Mouse (Mus musculus) MEL (cell line): Measurements from ENCODE around the gene Lrrc3b. TPM values are rescaled to one million over a fixed set of nuclear protein-coding genes. Genes with fewer than 3 reads are reported as not detected.

Experiments used
- DNase-seq: peaks from one replicate; pipeline ENCODE4 v3.0.0; 2011; ENCODE audit warnings: low read depth, low spot score
- H3K27ac ChIP-seq: 2 replicates; pipeline ENCODE4 v1.5.1; 2012; ENCODE audit warnings: low read depth, mild to moderate bottlenecking, control low read depth, low read length, moderate library complexity; ENCODE audit not compliant: control insufficient read depth
- H3K27me3 ChIP-seq, 2 experiments: fragments of 150-350 bp in 1 of 2; sonication (generic) in 1 of 2; 2 replicates each; pipeline ENCODE4 v1.6.1; 2012; ENCODE audit warnings: low read length in 2 of 2, mild to moderate bottlenecking in 2 of 2, improper control_type of control experiment in 1 of 2, moderate library complexity in 1 of 2; ENCODE audit not compliant: insufficient read depth in 2 of 2, control insufficient read depth in 1 of 2
- H3K36me3 ChIP-seq, 2 experiments: 2 replicates each; pipeline ENCODE4 v1.6.1; 2012 to 2014; ENCODE audit warnings: low read length in 2 of 2, improper control_type of control experiment in 1 of 2, inconsistent platforms in 1 of 2, mild to moderate bottlenecking in 1 of 2; ENCODE audit not compliant: insufficient read depth in 2 of 2, control insufficient read depth in 1 of 2
- H3K4me1 ChIP-seq, 2 experiments: fragments of 150-350 bp in 1 of 2; sonication (generic) in 1 of 2; 2 replicates each; pipeline ENCODE4 v1.6.1; 2012; ENCODE audit warnings: low read length in 2 of 2, improper control_type of control experiment in 1 of 2, mild to moderate bottlenecking in 1 of 2; ENCODE audit not compliant: insufficient read depth in 2 of 2, control insufficient read depth in 1 of 2
- H3K4me3 ChIP-seq, 2 experiments: fragments of 150-350 bp in 1 of 2; sonication (generic) in 1 of 2; 2 replicates each; pipeline ENCODE4 v1.5.1; 2012; ENCODE audit warnings: low read depth in 2 of 2, low read length in 2 of 2, mild to moderate bottlenecking in 2 of 2, moderate library complexity in 2 of 2, control low read depth in 1 of 2, improper control_type of control experiment in 1 of 2; ENCODE audit not compliant: control insufficient read depth in 1 of 2, insufficient read depth in 1 of 2
- H3K79me2 ChIP-seq: 2 replicates; pipeline ENCODE4 v1.6.1; 2012; ENCODE audit warnings: mild to moderate bottlenecking, low read length, moderate library complexity; ENCODE audit not compliant: control insufficient read depth, poor library complexity, insufficient read depth
- H3K9ac ChIP-seq: 2 replicates; pipeline ENCODE4 v1.6.1; 2012; ENCODE audit warnings: low read depth, mild to moderate bottlenecking, control low read depth, low read length, moderate library complexity; ENCODE audit not compliant: control insufficient read depth, poor library complexity, severe bottlenecking
- H3K9me3 ChIP-seq: fragments of 150-350 bp; sonication (generic); replicated peaks from 2 replicates; pipeline ENCODE4 v1.6.1; 2012; ENCODE audit warnings: mild to moderate bottlenecking, low read length, improper control_type of control experiment, moderate library complexity; ENCODE audit not compliant: insufficient read depth
- GABPA ChIP-seq: IDR thresholded peaks from 2 replicates; pipeline ENCODE4 v1.6.1; 2012; ENCODE audit warnings: low read depth, mild to moderate bottlenecking, inconsistent platforms, low read length, improper control_type of control experiment, moderate library complexity
- HCFC1 ChIP-seq: IDR thresholded peaks from 2 replicates; pipeline ENCODE4 v1.6.1; 2012; ENCODE audit warnings: low read depth, mild to moderate bottlenecking, inconsistent platforms, low read length, improper control_type of control experiment, moderate library complexity
- JUND ChIP-seq: IDR thresholded peaks from 2 replicates; pipeline ENCODE4 v1.6.1; 2011; ENCODE audit warnings: low read depth, mild to moderate bottlenecking, improper control_type of control experiment, low read length
- KAT2A ChIP-seq: conservative IDR thresholded peaks from 2 replicates; pipeline ENCODE4 v1.6.1; 2012; ENCODE audit warnings: low read depth, low read length, improper control_type of control experiment, inconsistent platforms
- MAX ChIP-seq: IDR thresholded peaks from 2 replicates; pipeline ENCODE4 v1.6.1; 2011; ENCODE audit warnings: low read length, improper control_type of control experiment
- MYC ChIP-seq: IDR thresholded peaks from 2 replicates; pipeline ENCODE4 v1.6.1; 2011; ENCODE audit warnings: low read depth, mild to moderate bottlenecking, low read length, improper control_type of control experiment, moderate library complexity
- POLR2A ChIP-seq, 2 experiments: IDR thresholded peaks; 2 replicates each; pipeline ENCODE4 v1.6.1; 2011 to 2012; ENCODE audit warnings: low read length in 2 of 2, mild to moderate bottlenecking in 2 of 2, control low read depth in 1 of 2, improper control_type of control experiment in 1 of 2, low read depth in 1 of 2, moderate library complexity in 1 of 2; ENCODE audit not compliant: control insufficient read depth in 1 of 2, insufficient read depth in 1 of 2, poor library complexity in 1 of 2
- POLR2AphosphoS2 ChIP-seq: IDR thresholded peaks from 2 replicates; pipeline ENCODE4 v1.6.1; 2011; ENCODE audit warnings: low read length, improper control_type of control experiment
- SIN3A ChIP-seq: IDR thresholded peaks from 2 replicates; pipeline ENCODE4 v1.6.1; 2012; ENCODE audit warnings: low read length, improper control_type of control experiment, inconsistent platforms
- SMC3 ChIP-seq: IDR thresholded peaks from 2 replicates; pipeline ENCODE4 v1.6.1; 2011; ENCODE audit warnings: low read depth, low read length, improper control_type of control experiment
- TAL1 ChIP-seq: IDR thresholded peaks from 2 replicates; pipeline ENCODE4 v1.6.1; 2012; ENCODE audit warnings: mild to moderate bottlenecking, inconsistent platforms, low read length, moderate library complexity, mixed read lengths
- TCF12 ChIP-seq: IDR thresholded peaks from 2 replicates; pipeline ENCODE4 v1.6.1; 2014; ENCODE audit warnings: low read depth, mild to moderate bottlenecking, inconsistent platforms, low read length, improper control_type of control experiment, moderate library complexity
- USF2 ChIP-seq, 2 experiments: IDR thresholded peaks; 2 replicates each; pipeline ENCODE4 v1.6.1; 2011 to 2012; ENCODE audit warnings: improper control_type of control experiment in 2 of 2, low read length in 2 of 2, borderline replicate concordance in 1 of 2, inconsistent platforms in 1 of 2, low read depth in 1 of 2, mild to moderate bottlenecking in 1 of 2; ENCODE audit not compliant: insufficient read depth in 1 of 2
- polyA plus RNA-seq, 2 experiments: library from polyadenylated mRNA; stranded (reverse) in 1 of 2; unstranded in 1 of 2; fragments of >175 nt in 1 of 2; fragments of >200 nt in 1 of 2; gene quantifications; 2 replicates each; pipeline versions ENCODE4 v1.2.1 to v1.2.4; 2012; ENCODE audit warnings: low replicate concordance in 2 of 2, low read depth in 1 of 2; ENCODE audit not compliant: insufficient read length in 2 of 2, insufficient read depth in 1 of 2, missing spikeins in 1 of 2
- total RNA-seq: library from RNA; depleted of rRNA; stranded (reverse); fragments of 300-350 nt; gene quantifications from 2 replicates; pipeline ENCODE4 v1.2.3, GENCODE M21; 2012

Gene Lrrc3b
- total and polyA plus RNA-seq, 3 experiments = not detected

DNA sequence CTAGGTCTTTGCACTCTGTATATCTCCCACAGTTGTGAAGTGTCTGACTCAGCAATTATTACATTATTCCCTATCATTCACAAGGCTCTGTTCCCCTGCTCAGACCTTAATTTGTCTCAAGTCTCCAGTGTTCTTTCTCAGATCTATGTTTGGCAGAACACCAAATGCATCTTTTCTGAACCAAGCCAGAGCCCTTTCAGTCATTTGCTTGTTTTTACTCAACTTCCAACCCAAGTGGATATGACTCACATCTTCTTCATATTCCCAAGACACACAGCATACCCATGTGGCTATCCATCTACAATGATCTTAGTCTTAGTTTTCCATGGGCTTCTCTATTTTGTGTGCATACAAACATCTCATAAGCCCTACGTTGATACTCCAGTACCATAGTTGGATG, 17.2 kb downstream of the Lrrc3b start:
- H3K9me3 ChIP-seq = no peaks in the 10 kb centered on the region
- no peak overlapping the region for H3K4me3 ChIP-seq
- no peaks in the 10 kb centered on the region for H3K4me1 ChIP-seq
- H3K36me3 ChIP-seq = no peaks in the 10 kb centered on the region
- no peak for DNase-seq
- TF ChIP-seq KAT2A (no peak), HCFC1 (no peak), POLR2AphosphoS2 (no peak)
- no peaks in the 10 kb centered on the region for H3K79me2 ChIP-seq
- H3K27me3 ChIP-seq = no peaks in the 10 kb centered on the region
- H3K9ac ChIP-seq = no peak overlapping the region
- H3K27ac ChIP-seq = no peak overlapping the region

DNA sequence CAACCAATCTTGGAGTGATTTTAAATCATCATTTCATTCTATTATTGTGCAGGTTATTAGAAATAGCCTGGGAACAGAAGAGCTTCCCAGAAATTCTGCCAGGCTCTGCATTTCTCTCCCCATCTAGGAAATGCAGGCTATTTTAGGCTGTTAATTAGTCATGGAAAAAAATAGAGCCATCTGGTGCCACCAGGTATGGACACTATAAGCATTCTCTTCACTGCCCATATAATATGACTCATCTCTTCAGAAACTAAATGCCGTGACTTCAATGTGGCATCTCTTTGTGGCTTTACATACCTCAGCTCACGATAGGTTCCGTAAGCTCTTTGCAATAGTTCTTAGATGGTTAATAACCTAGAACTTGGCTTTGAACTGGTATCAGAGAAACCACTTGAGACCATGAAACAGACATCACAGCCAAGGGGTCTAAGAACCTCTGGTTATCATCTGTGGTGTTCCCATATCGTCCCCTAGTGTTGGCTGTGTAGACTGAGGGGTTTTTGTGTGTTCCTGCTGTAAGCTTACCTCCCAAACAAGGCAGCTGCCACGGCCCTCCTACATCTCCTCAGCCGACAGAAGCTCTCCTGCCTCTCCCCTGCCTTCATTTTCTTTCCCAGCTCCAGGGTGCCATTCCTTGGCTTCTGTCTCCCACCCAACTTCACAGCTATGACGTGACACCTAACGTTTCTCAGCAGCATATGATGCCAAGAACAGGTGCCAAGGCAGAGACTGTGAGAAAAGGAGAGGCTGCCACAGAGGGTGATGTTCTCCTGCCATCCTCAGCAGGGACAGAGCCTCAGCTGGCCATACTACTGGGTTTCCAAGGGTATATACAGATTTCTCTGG, 27.9 kb downstream of the Lrrc3b start:
- Histone ChIP-seq H3K9ac (no peak overlapping the region), H3K79me2 (no peaks in the 10 kb centered on the region), H3K36me3 (no peaks in the 10 kb centered on the region), H3K4me1 (no peaks in the 10 kb centered on the region), H3K27me3 (no peaks in the 10 kb centered on the region), H3K27ac (no peak overlapping the region), H3K9me3 (no peaks in the 10 kb centered on the region), H3K4me3 (no peak overlapping the region)
- TF ChIP-seq SIN3A = no peak
- TF ChIP-seq POLR2A (IDR thresholded peaks at IDR 0.05; ENCODE audit: control insufficient read depth in 1 of 2, insufficient read depth in 1 of 2, low read depth in 1 of 2, low read length in 2 of 2, poor library complexity in 1 of 2) = no peak
- TF ChIP-seq SMC3 = no peak
- no peak for TF ChIP-seq JUND
- no peak for TF ChIP-seq GABPA
- TF ChIP-seq MYC = no peak
- no peak for TF ChIP-seq TAL1
- TF ChIP-seq TCF12 = no peak
- DNase-seq = no peak

DNA sequence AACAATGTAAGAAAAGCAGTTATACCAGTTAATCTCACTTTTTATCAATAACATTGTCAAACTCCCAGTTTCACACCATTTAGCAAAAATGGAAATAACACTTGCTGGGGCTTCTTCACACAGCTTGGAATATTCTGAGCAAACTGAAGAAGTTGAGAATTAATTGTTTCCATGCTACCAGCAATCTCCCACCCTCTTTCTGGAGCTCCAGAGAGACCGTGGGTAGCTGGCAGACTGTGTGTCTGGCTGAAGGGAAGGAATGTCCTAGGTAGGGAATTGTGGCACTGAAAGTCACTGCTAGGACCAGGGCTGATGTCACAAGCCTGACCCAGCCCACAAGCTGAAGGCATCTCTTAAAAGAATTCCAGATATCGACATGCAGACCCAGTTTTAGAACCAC, 53.3 kb downstream of the Lrrc3b start:
- Histone ChIP-seq H3K4me3 (no peak overlapping the region), H3K9me3 (no peaks in the 10 kb centered on the region), H3K79me2 (no peaks in the 10 kb centered on the region), H3K27ac (no peak overlapping the region), H3K36me3 (no peaks in the 10 kb centered on the region), H3K27me3 (no peaks in the 10 kb centered on the region), H3K4me1 (no peaks in the 10 kb centered on the region), H3K9ac (no peak overlapping the region)
- DNase-seq = no peak
- TF ChIP-seq SMC3 (no peak), MAX (no peak), USF2 (IDR thresholded peaks at IDR 0.05; ENCODE audit: borderline replicate concordance in 1 of 2, insufficient read depth in 1 of 2, low read depth in 1 of 2, low read length in 2 of 2) (no peak)
